Mouse (Mus musculus) ES-E14 (cell line): ENCODE results near the gene Peli1. TPM values are rescaled to one million over a fixed set of nuclear protein-coding genes. Genes with fewer than 3 reads are reported as not detected.
"Not testable (repeated sequence)": the region's sequence is repeated elsewhere in the genome, so short reads cannot be mapped to it uniquely, and the experiment has no call there.

Source experiments
- DNase-seq: peaks from one replicate; pipeline ENCODE4 v3.0.0-alpha.2; 2013; ENCODE audit warnings: low read depth, low spot score
- H3K27ac ChIP-seq: 2 replicates; pipeline ENCODE4 v1.5.1; 2012; ENCODE audit warnings: low read depth, mild to moderate bottlenecking, low read length, moderate library complexity, mixed read lengths; ENCODE audit not compliant: poor library complexity, insufficient read depth, severe bottlenecking
- H3K36me3 ChIP-seq: 2 replicates; pipeline ENCODE4 v1.6.1; 2012; ENCODE audit warnings: mild to moderate bottlenecking, low read length, moderate library complexity, mixed read lengths; ENCODE audit not compliant: control insufficient read depth, poor library complexity, insufficient read depth, severe bottlenecking
- H3K4me1 ChIP-seq, 2 experiments: fragments of 150-350 bp in 1 of 2; sonication (generic) in 1 of 2; 2 replicates each; pipeline ENCODE4 v1.6.1; 2012; ENCODE audit warnings: low read length in 2 of 2, mild to moderate bottlenecking in 1 of 2, mixed read lengths in 1 of 2; ENCODE audit not compliant: control insufficient read depth in 2 of 2, insufficient read depth in 2 of 2, poor library complexity in 1 of 2
- H3K4me3 ChIP-seq, 2 experiments: fragments of 150-350 bp in 1 of 2; sonication (generic) in 1 of 2; 2 replicates each; pipeline ENCODE4 v1.5.1; 2012; ENCODE audit warnings: low read length in 2 of 2, low read depth in 1 of 2, mild to moderate bottlenecking in 1 of 2, mixed read lengths in 1 of 2; ENCODE audit not compliant: insufficient read depth in 1 of 2, poor library complexity in 1 of 2, severe bottlenecking in 1 of 2
- H3K9ac ChIP-seq: 2 replicates; pipeline ENCODE4 v1.6.1; 2012; ENCODE audit warnings: low read depth, mild to moderate bottlenecking, low read length, mixed read lengths; ENCODE audit not compliant: poor library complexity, insufficient read depth, severe bottlenecking
- H3K9me3 ChIP-seq: fragments of 150-350 bp; sonication (generic); 2 replicates; pipeline ENCODE4 v1.6.1; 2012; ENCODE audit warnings: low read depth, mild to moderate bottlenecking, low read length; ENCODE audit not compliant: control insufficient read depth, insufficient read depth
- CHD2 ChIP-seq: IDR thresholded peaks from 2 replicates; pipeline ENCODE4 v1.6.1; 2014; ENCODE audit warnings: mild to moderate bottlenecking, low read depth, low read length, inconsistent platforms
- HCFC1 ChIP-seq: IDR thresholded peaks from 2 replicates; pipeline ENCODE4 v1.6.1; 2012; ENCODE audit warnings: low read length, inconsistent platforms, borderline replicate concordance; ENCODE audit not compliant: insufficient read depth
- MAFK ChIP-seq: IDR thresholded peaks from 2 replicates; pipeline ENCODE4 v1.6.1; 2014; ENCODE audit warnings: mild to moderate bottlenecking, low read depth, low read length, inconsistent platforms; ENCODE audit not compliant: insufficient read depth
- ZC3H11A ChIP-seq: IDR thresholded peaks from 2 replicates; pipeline ENCODE4 v1.6.1; 2012; ENCODE audit warnings: low read depth, mild to moderate bottlenecking, inconsistent platforms, low read length, borderline replicate concordance
- ZNF384 ChIP-seq: IDR thresholded peaks from 2 replicates; pipeline ENCODE4 v1.6.1; 2012; ENCODE audit warnings: low read depth, low read length, inconsistent platforms
- in situ Hi-C, 2 experiments: fragments of 600-800 bp; cut with MboI; formaldehyde crosslinking; loops; one replicate each; pipeline ENCODE4 v1.15.1; 2025; ENCODE audit warnings: low sequenced_read_pairs in 2 of 2, inconsistent platforms in 1 of 2; ENCODE audit not compliant: unreplicated experiment in 2 of 2
- total RNA-seq: library from RNA; depleted of rRNA; stranded (reverse); fragments of 300-350 nt; gene quantifications from 2 replicates; pipeline ENCODE4 v1.2.3, GENCODE M21; 2012; rRNA removed

Gene Peli1
- total RNA-seq, 1 experiment = 17.3 TPM

DNA sequence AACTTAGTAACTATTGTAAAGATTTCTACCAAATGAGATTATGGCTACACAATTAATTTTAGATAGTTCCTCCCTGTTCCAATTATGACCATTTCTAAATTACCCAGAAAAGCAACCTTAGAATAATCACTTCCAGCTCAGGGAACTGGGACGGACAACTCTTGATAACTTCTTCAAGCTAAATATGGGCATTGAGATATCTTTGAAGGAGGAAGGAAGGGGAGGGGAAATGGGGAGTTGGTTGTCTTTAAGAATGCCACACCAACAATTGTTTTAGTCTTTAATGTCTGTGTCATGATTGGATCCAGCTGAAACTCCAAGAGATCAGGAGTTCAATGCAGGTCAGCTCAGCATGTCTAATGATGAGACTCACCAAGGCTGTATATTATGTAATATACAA, 91.6 kb downstream of the Peli1 start:
- H3K9ac ChIP-seq = no peak overlapping the region
- no peak overlapping the region for H3K4me3 ChIP-seq
- H3K36me3 ChIP-seq = no peaks in the 10 kb centered on the region
- TF ChIP-seq CHD2 = no peak
- TF ChIP-seq MAFK = no peak
- no peak for TF ChIP-seq ZNF384
- no peak for TF ChIP-seq HCFC1
- no peak for TF ChIP-seq ZC3H11A
- H3K4me1 ChIP-seq = no peaks in the 10 kb centered on the region
- H3K27ac ChIP-seq = no peak overlapping the region
- H3K9me3 ChIP-seq = no peaks in the 10 kb centered on the region
- no peak for DNase-seq
- in situ Hi-C loops = no loop called here

DNA sequence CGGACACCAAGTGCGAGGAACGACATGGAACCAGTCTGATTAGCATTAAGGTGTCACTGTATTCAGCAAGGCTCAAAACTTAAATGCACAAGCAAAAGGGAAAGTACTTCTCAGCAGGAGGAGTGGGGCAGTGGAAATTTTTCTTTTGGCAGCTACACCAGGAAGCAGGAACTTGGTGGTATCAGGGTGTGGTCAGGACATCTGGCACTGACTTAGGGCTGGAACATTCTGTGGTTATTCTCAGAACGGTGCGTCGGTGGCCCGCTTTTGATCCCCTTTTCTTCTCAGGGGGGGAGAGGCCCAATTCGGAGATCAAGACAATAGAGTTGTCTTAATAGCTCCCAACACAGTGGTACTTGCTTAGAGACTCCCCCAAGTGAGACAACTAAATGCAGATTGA, 100.7 kb downstream of the Peli1 start:
- not testable (repeated sequence) for H3K9ac ChIP-seq, H3K4me3 ChIP-seq, H3K27ac ChIP-seq

DNA sequence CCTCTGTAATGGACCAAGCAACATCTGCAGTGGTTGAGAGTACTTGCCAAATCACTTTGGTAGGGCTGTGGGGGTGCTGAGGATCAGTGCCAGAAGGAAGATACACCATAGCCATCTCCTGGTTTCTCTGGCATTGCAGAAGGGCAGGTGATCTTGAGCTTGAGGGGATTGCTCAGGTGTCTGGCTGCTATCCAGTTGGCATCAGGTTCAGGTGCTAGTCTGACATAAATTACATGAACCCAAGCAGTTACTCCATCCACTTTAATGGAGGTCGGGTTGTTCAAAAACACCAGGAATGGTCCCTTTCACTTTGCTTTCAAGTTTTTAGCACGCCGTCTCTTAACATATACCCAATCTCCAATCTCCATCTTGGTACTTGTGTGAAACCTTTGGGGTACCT, 103.8 kb downstream of the Peli1 start:
- TF ChIP-seq HCFC1 (no peak), CHD2 (no peak), ZC3H11A (no peak), MAFK (no peak), ZNF384 (no peak)
- in situ Hi-C loops = no loop called here
- H3K27ac ChIP-seq = no peak overlapping the region
- H3K4me3 ChIP-seq = no peak overlapping the region
- no peaks in the 10 kb centered on the region for H3K4me1 ChIP-seq
- H3K36me3 ChIP-seq = no peaks in the 10 kb centered on the region
- DNase-seq = no peak
- H3K9ac ChIP-seq = no peak overlapping the region
- H3K9me3 ChIP-seq = no peaks in the 10 kb centered on the region

More for the DNA sequence above, 100.7 kb downstream of the Peli1 start:
- H3K4me1 ChIP-seq, H3K36me3 ChIP-seq, in situ Hi-C loops, DNase-seq, H3K9me3 ChIP-seq: not testable (repeated sequence)

Other genes starting within 250 kb of the Peli1 start
- gene Vps54, start 148.0 kb downstream of the Peli1 start, total RNA-seq = 57.2 and 61.4 TPM in 2 replicates